Mouse (Mus musculus): ENCODE data around the gene Akap13. TPM values are rescaled to one million over a fixed set of nuclear protein-coding genes. Genes with fewer than 3 reads are reported as not detected.

Gene Akap13
- polyA plus RNA-seq, 1 experiment from 2014 or later: 43.4 TPM

- Histone ChIP-seq H3K9ac (no peak overlapping the region), H3K4me2 (peak overlapping the region; percentile 45), H3K27me3 (no peaks in the 10 kb centered on the region), H3K27ac (peak overlapping the region; percentile 17), H3K36me3 (no peaks in the 10 kb centered on the region), H3K4me3 (0 out of 2 replicates have a peak overlapping the region, but pooled peaks have one; percentile 6), H3K4me1 (replicated peaks) (peaks cover 17% of the 10 kb centered on the region), H3K9me3 (replicated peaks) (no peaks in the 10 kb centered on the region)
- no peak for ATAC-seq (replicated peaks; ENCODE audit: insufficient number of reproducible peaks, insufficient read depth, low FRiP score, low read depth)
- 62% methylated on average over 11 of the region's 11 CpGs for WGBS
These were observed 200.1 kb downstream of the Akap13 start for GRCm38 (mm10) chr7:75655180-75656074.

- H3K4me3 ChIP-seq: no peak overlapping the region
- H3K4me1 ChIP-seq (replicated peaks): peaks cover 17% of the 10 kb centered on the region
- 73% methylated on average over 9 of the region's 9 CpGs for WGBS
- no peaks in the 10 kb centered on the region for H3K27me3 ChIP-seq
- H3K27ac ChIP-seq: 0 out of 2 replicates have a peak overlapping the region, but pooled peaks have one; percentile 21
- no peak overlapping the region; the same call in 1 of the 2 replicates for H3K4me2 ChIP-seq
- ATAC-seq (replicated peaks; ENCODE audit: insufficient number of reproducible peaks, insufficient read depth, low FRiP score, low read depth): no peak
- no peaks in the 10 kb centered on the region for H3K36me3 ChIP-seq
- H3K9ac ChIP-seq: no peak overlapping the region
- no peaks in the 10 kb centered on the region for H3K9me3 ChIP-seq (replicated peaks)
These were observed 201.0 kb downstream of the Akap13 start for GRCm38 (mm10) chr7:75656297-75656852.

- no peaks in the 10 kb centered on the region for H3K9me3 ChIP-seq (replicated peaks)
- no peak overlapping the region for H3K4me3 ChIP-seq
- H3K27me3 ChIP-seq: no peaks in the 10 kb centered on the region
- peaks cover 17% of the 10 kb centered on the region for H3K4me1 ChIP-seq (replicated peaks)
- H3K27ac ChIP-seq: no peak overlapping the region
- WGBS: 65% methylated on average over 1 of the region's 1 CpGs
- no peak overlapping the region for H3K4me2 ChIP-seq
- H3K36me3 ChIP-seq: no peaks in the 10 kb centered on the region
- ATAC-seq (replicated peaks; ENCODE audit: insufficient number of reproducible peaks, insufficient read depth, low FRiP score, low read depth): no peak
- H3K9ac ChIP-seq: no peak overlapping the region
These were observed 201.6 kb downstream of the Akap13 start for GRCm38 (mm10) chr7:75656896-75657295.

GRCm38 (mm10) chr7:75664455-75664854, 209.1 kb downstream of the Akap13 start:
- Histone ChIP-seq H3K27ac (no peak overlapping the region), H3K4me1 (replicated peaks) (peaks cover 17% of the 10 kb centered on the region), H3K27me3 (no peaks in the 10 kb centered on the region), H3K36me3 (peaks cover 24% of the 10 kb centered on the region), H3K4me3 (no peak overlapping the region), H3K9me3 (replicated peaks) (no peaks in the 10 kb centered on the region), H3K9ac (no peak overlapping the region), H3K4me2 (no peak overlapping the region)
- ATAC-seq (replicated peaks; ENCODE audit: insufficient number of reproducible peaks, insufficient read depth, low FRiP score, low read depth): no peak
- 83% methylated on average over 3 of the region's 3 CpGs for WGBS

GRCm38 (mm10) chr7:75666982-75667381, 211.6 kb downstream of the Akap13 start:
- peaks cover 24% of the 10 kb centered on the region for H3K36me3 ChIP-seq
- H3K27ac ChIP-seq: no peak overlapping the region
- no peak overlapping the region for H3K9ac ChIP-seq
- no peak for ATAC-seq (replicated peaks; ENCODE audit: insufficient number of reproducible peaks, insufficient read depth, low FRiP score, low read depth)
- 68% methylated on average over 3 of the region's 3 CpGs for WGBS
- H3K27me3 ChIP-seq: no peaks in the 10 kb centered on the region
- peaks cover 18% of the 10 kb centered on the region for H3K4me1 ChIP-seq (replicated peaks)
- H3K4me3 ChIP-seq: no peak overlapping the region
- no peaks in the 10 kb centered on the region for H3K9me3 ChIP-seq (replicated peaks)
- H3K4me2 ChIP-seq: no peak overlapping the region

- H3K4me2 ChIP-seq: no peak overlapping the region
- H3K9me3 ChIP-seq (replicated peaks): no peaks in the 10 kb centered on the region
- no peaks in the 10 kb centered on the region for H3K27me3 ChIP-seq
- H3K9ac ChIP-seq: no peak overlapping the region
- 0 out of 2 replicates have a peak overlapping the region, but pooled peaks have one; percentile 28 for H3K27ac ChIP-seq
- peaks cover 18% of the 10 kb centered on the region for H3K4me1 ChIP-seq (replicated peaks)
- no peak for ATAC-seq (replicated peaks; ENCODE audit: insufficient number of reproducible peaks, insufficient read depth, low FRiP score, low read depth)
- H3K4me3 ChIP-seq: no peak overlapping the region
- 89% methylated on average over 6 of the region's 6 CpGs for WGBS
- peaks cover 24% of the 10 kb centered on the region for H3K36me3 ChIP-seq
These were observed 212.2 kb downstream of the Akap13 start for GRCm38 (mm10) chr7:75667531-75667930.

GRCm38 (mm10) chr7:75668396-75668795, 213.1 kb downstream of the Akap13 start:
- H3K4me1 ChIP-seq (replicated peaks): peaks cover 18% of the 10 kb centered on the region
- no peak overlapping the region for H3K4me2 ChIP-seq
- peak overlapping the region; percentile 16; the same call in 1 of the 2 replicates for H3K27ac ChIP-seq
- no peaks in the 10 kb centered on the region for H3K27me3 ChIP-seq
- WGBS: 49% methylated on average over 1 of the region's 1 CpGs
- H3K9ac ChIP-seq: no peak overlapping the region
- no peak overlapping the region for H3K4me3 ChIP-seq
- no peak for ATAC-seq (replicated peaks; ENCODE audit: insufficient number of reproducible peaks, insufficient read depth, low FRiP score, low read depth)
- peaks cover 24% of the 10 kb centered on the region for H3K36me3 ChIP-seq
- H3K9me3 ChIP-seq (replicated peaks): no peaks in the 10 kb centered on the region

- peak overlapping the region; percentile 61 for H3K27ac ChIP-seq
- H3K36me3 ChIP-seq: peaks cover 16% of the 10 kb centered on the region; the same call in 1 of the 2 replicates
- no peak for ATAC-seq (replicated peaks; ENCODE audit: insufficient number of reproducible peaks, insufficient read depth, low FRiP score, low read depth)
These were observed 214.1 kb downstream of the Akap13 start for GRCm38 (mm10) chr7:75669416-75669815.

GRCm38 (mm10) chr7:75679631-75680030, 224.3 kb downstream of the Akap13 start:
- no peak for ATAC-seq (replicated peaks; ENCODE audit: insufficient number of reproducible peaks, insufficient read depth, low FRiP score, low read depth)
- 0 out of 2 replicates have a peak, but pooled peaks cover 2% of the 10 kb centered on the region for H3K4me1 ChIP-seq (replicated peaks)
- H3K36me3 ChIP-seq: peaks cover 37% of the 10 kb centered on the region
- no peaks in the 10 kb centered on the region for H3K27me3 ChIP-seq
- H3K9me3 ChIP-seq (replicated peaks): no peaks in the 10 kb centered on the region
- H3K9ac ChIP-seq: no peak overlapping the region
- H3K4me2 ChIP-seq: no peak overlapping the region
- WGBS: 88% methylated on average over 9 of the region's 9 CpGs
- no peak overlapping the region for H3K4me3 ChIP-seq
- H3K27ac ChIP-seq: no peak overlapping the region

More at GRCm38 (mm10) chr7:75669416-75669815, 214.1 kb downstream of the Akap13 start:
- 38% methylated on average over 6 of the region's 6 CpGs for WGBS
- Histone ChIP-seq H3K9ac (no peak overlapping the region), H3K9me3 (replicated peaks) (no peaks in the 10 kb centered on the region), H3K27me3 (no peaks in the 10 kb centered on the region), H3K4me2 (no peak overlapping the region), H3K4me1 (replicated peaks) (peaks cover 18% of the 10 kb centered on the region), H3K4me3 (no peak overlapping the region)

GRCm38 (mm10) chr7:75682901-75683300, 227.6 kb downstream of the Akap13 start:
- peaks cover 34% of the 10 kb centered on the region for H3K36me3 ChIP-seq
- WGBS: 87% methylated on average over 1 of the region's 1 CpGs
- H3K4me1 ChIP-seq (replicated peaks): 0 out of 2 replicates have a peak, but pooled peaks cover 2% of the 10 kb centered on the region
- H3K27ac ChIP-seq: no peak overlapping the region
- H3K27me3 ChIP-seq: no peaks in the 10 kb centered on the region
- no peak overlapping the region for H3K4me2 ChIP-seq
- no peak overlapping the region for H3K4me3 ChIP-seq
- no peak overlapping the region for H3K9ac ChIP-seq
- H3K9me3 ChIP-seq (replicated peaks): no peaks in the 10 kb centered on the region
- ATAC-seq (replicated peaks; ENCODE audit: insufficient number of reproducible peaks, insufficient read depth, low FRiP score, low read depth): no peak

GRCm38 (mm10) chr7:75683410-75683809, 228.1 kb downstream of the Akap13 start:
- H3K9me3 ChIP-seq (replicated peaks): no peaks in the 10 kb centered on the region
- no peak overlapping the region for H3K27ac ChIP-seq
- H3K9ac ChIP-seq: no peak overlapping the region
- H3K4me3 ChIP-seq: no peak overlapping the region
- H3K4me1 ChIP-seq (replicated peaks): 0 out of 2 replicates have a peak, but pooled peaks cover 2% of the 10 kb centered on the region
- H3K4me2 ChIP-seq: no peak overlapping the region
- H3K27me3 ChIP-seq: no peaks in the 10 kb centered on the region
- ATAC-seq (replicated peaks; ENCODE audit: insufficient number of reproducible peaks, insufficient read depth, low FRiP score, low read depth): no peak
- peaks cover 36% of the 10 kb centered on the region for H3K36me3 ChIP-seq
- 84% methylated on average over 6 of the region's 6 CpGs for WGBS
